Mouse (Mus musculus): ENCODE measurements around the gene Fstl5. TPM values are rescaled to one million over a fixed set of nuclear protein-coding genes. Genes with fewer than 3 reads are reported as not detected.

The Fstl5 gene
- polyA plus RNA-seq, 1 experiment from 2014 or later = 98.6 TPM

Other genes with a start within 250 kb of the Fstl5 start
- gene Golim4, start 117.3 kb upstream of the Fstl5 start, polyA plus RNA-seq (2014; fragmentation: Nextera tagmentation; extraction: Ambion mirVana) = 18.5 and 27.8 TPM in 2 replicates